Mouse (Mus musculus) intestine, embryonic 14.5 days (tissue): ENCODE data around the gene Klhl41. TPM values are rescaled to one million over a fixed set of nuclear protein-coding genes. Genes with fewer than 3 reads are reported as not detected.

ENCODE experiments used
- ATAC-seq: fragments of 200-750 bp; cut with Nextera tagmentation; replicated peaks from 2 replicates; pipeline ENCODE4 v1.8.0; 2017; ENCODE audit warnings: low read depth, moderate number of reproducible peaks, moderate TSS enrichment, moderate library complexity; ENCODE audit not compliant: low FRiP score, low TSS enrichment
- DNase-seq: peaks from one replicate; pipeline ENCODE4 v3.0.0-alpha.2; 2018; ENCODE audit warnings: low spot score
- H3K27ac ChIP-seq: fragments of 300-500 bp; sonication (generic); 2 replicates; pipeline ENCODE4 v1.5.1; 2014; ENCODE audit warnings: low read depth, mild to moderate bottlenecking, control low read depth
- H3K27me3 ChIP-seq: fragments of 300-500 bp; sonication (generic); replicated peaks from 2 replicates; pipeline ENCODE4 v1.6.1; 2014; ENCODE audit warnings: low read length, control low read depth; ENCODE audit not compliant: control insufficient read depth, insufficient read depth
- H3K36me3 ChIP-seq: fragments of 300-500 bp; sonication (generic); 2 replicates; pipeline ENCODE4 v1.6.1; 2014; ENCODE audit warnings: low read length, control low read depth; ENCODE audit not compliant: control insufficient read depth, insufficient read depth
- H3K4me1 ChIP-seq: fragments of 300-500 bp; sonication (generic); replicated peaks from 2 replicates; pipeline ENCODE4 v1.6.1; 2014; ENCODE audit warnings: low read length, control low read depth, mixed read lengths; ENCODE audit not compliant: control insufficient read depth, insufficient read depth
- H3K4me2 ChIP-seq: fragments of 300-500 bp; sonication (generic); 2 replicates; pipeline ENCODE4 v1.6.1; 2014; ENCODE audit warnings: low read length
- H3K4me3 ChIP-seq: fragments of 300-500 bp; sonication (generic); 2 replicates; pipeline ENCODE4 v1.5.1; 2014; ENCODE audit warnings: low read depth, low read length, control low read depth, mixed read lengths
- H3K9ac ChIP-seq: fragments of 300-500 bp; sonication (generic); 2 replicates; pipeline ENCODE4 v1.6.1; 2014; ENCODE audit warnings: mild to moderate bottlenecking, low read length
- H3K9me3 ChIP-seq: fragments of 300-500 bp; sonication (generic); 2 replicates; pipeline ENCODE4 v1.6.1; 2016; ENCODE audit warnings: low read length, control low read depth; ENCODE audit not compliant: control insufficient read depth
- WGBS: fragments of 180-500 bp; shearing (Covaris S2); extraction: QIAGEN DNeasy Blood & Tissue Kit; methylation state at CpG from one replicate; pipeline ENCODE4 v1.1.7; 2014; 5-methylcytosine and 5-hydroxymethylcytosine counted together
- polyA plus RNA-seq: library from polyadenylated mRNA; unstranded; fragments of >200 nt; fragmentation: Nextera tagmentation; extraction: Ambion mirVana; gene quantifications from 2 replicates; pipeline ENCODE4 v1.2.1, GENCODE M21; 2014

Gene Klhl41
- polyA plus RNA-seq, 1 experiment from 2014 or later = 0.16 TPM

DNA sequence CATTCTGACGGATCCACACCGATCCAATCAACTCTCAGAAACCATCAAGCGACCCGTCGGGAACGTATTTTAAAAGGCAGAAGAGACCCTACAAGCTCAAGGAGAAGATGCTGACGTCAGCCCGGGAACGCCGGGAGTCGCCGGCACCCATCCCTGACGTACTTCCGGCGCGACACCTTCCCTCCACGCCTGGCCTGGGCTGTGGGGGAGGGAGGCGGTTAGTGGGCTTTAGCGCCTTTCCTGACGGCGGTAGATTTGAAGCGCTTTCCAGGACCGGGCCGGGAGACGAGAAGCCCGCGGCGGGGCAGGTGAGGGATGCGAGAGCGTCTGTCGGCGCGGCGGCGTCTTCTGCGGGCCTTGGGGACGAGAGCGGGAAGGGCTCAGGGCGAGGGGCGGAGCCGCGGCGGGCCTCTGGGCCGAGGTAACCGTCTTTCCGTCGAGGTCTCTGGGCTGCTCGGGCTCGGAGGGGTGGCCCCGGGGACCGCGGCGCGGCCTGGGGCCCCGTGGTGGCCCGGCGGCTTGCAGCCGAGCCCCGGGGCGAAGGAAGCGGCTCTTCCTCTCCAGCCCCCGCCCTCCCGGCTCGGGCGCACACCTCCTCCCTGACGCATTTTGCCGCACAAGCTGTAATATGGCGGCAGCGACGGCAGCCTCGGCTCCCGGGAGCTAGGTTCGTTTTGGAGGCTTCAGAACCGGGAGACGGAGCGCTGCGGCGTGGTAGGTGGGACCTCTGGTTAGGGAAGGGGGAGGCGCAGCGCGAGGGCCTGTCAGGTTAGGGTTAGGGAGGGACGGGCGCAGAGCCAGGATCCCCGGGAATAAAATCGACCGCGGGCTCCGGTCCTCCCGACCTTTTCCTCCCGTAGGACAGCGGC lies 53.0 kb downstream of the Klhl41 start:
- under 1% methylated on average over 91 of the region's 91 CpGs for WGBS
- no peaks in the 10 kb centered on the region for H3K36me3 ChIP-seq
- no peaks in the 10 kb centered on the region for H3K9me3 ChIP-seq
- H3K9ac ChIP-seq = peak overlapping the region; percentile 86
- peak overlapping the region; percentile 91 for H3K27ac ChIP-seq
- peak; percentile 99 for DNase-seq
- no peaks in the 10 kb centered on the region; the same call in 1 of the 2 replicates for H3K27me3 ChIP-seq
- peak; percentile 98 for ATAC-seq
- H3K4me3 ChIP-seq = peak overlapping the region; percentile 96
- peaks cover 7% of the 10 kb centered on the region for H3K4me1 ChIP-seq
- peak overlapping the region; percentile 76 for H3K4me2 ChIP-seq

DNA sequence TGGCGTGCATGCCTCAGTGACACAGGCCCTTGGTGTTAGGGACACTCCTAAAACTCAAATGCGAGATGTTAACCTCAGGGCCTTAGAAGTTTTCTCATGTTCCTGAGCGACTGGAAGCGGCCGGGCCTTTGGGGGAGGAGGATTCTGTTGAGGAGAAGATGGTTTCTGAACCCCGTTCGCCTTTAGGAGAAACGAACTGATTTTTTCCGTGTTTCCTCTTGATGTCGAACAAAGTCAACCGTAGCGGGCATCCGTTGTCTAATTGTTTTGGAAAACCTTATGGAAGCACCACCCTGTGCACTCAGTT lies 53.6 kb downstream of the Klhl41 start:
- no peak for ATAC-seq
- WGBS = 2% methylated on average over 13 of the region's 13 CpGs

More for the DNA sequence above, 53.6 kb downstream of the Klhl41 start:
- peak overlapping the region; percentile 91 for H3K27ac ChIP-seq
- peak overlapping the region; percentile 76 for H3K4me2 ChIP-seq
- peaks cover 7% of the 10 kb centered on the region for H3K4me1 ChIP-seq
- peak overlapping the region; percentile 96 for H3K4me3 ChIP-seq
- peak; percentile 84 for DNase-seq
- H3K9me3 ChIP-seq = no peaks in the 10 kb centered on the region
- no peaks in the 10 kb centered on the region for H3K36me3 ChIP-seq
- H3K27me3 ChIP-seq = no peaks in the 10 kb centered on the region; the same call in 1 of the 2 replicates
- H3K9ac ChIP-seq = peak overlapping the region; percentile 86

Other genes starting within 250 kb of the Klhl41 start
- gene Lrp2, start 84.1 kb upstream of the Klhl41 start, polyA plus RNA-seq = 1.2 and 1.6 TPM in 2 replicates
- 9.1 and 17.8 TPM in 2 replicates for gene Bbs5, start 22.9 kb upstream of the Klhl41 start, polyA plus RNA-seq
- 14.9 and 17.5 TPM in 2 replicates for gene Fastkd1, start 43.4 kb downstream of the Klhl41 start, polyA plus RNA-seq
- 100 and 115 TPM in 2 replicates for gene Ppig, start 52.4 kb downstream of the Klhl41 start, polyA plus RNA-seq
- 1.5 and 2.3 TPM in 2 replicates for gene Ccdc173, start 119.5 kb downstream of the Klhl41 start, polyA plus RNA-seq
- 24.6 and 24.8 TPM in 2 replicates for gene Phospho2, start 119.5 kb downstream of the Klhl41 start, polyA plus RNA-seq
- gene Klhl23, start 151.8 kb downstream of the Klhl41 start, polyA plus RNA-seq = 38.4 and 42.1 TPM in 2 replicates
- gene Ssb, start 191.4 kb downstream of the Klhl41 start, polyA plus RNA-seq = 277 and 312 TPM in 2 replicates
- gene Mettl5, start 215.5 kb downstream of the Klhl41 start, polyA plus RNA-seq = 41.3 and 42.7 TPM in 2 replicates
- 17.1 and 19.0 TPM in 2 replicates for gene Ubr3, start 227.1 kb downstream of the Klhl41 start, polyA plus RNA-seq